ENCODE assay signal across 12 mouse cellular contexts in the genomic region with DNA sequence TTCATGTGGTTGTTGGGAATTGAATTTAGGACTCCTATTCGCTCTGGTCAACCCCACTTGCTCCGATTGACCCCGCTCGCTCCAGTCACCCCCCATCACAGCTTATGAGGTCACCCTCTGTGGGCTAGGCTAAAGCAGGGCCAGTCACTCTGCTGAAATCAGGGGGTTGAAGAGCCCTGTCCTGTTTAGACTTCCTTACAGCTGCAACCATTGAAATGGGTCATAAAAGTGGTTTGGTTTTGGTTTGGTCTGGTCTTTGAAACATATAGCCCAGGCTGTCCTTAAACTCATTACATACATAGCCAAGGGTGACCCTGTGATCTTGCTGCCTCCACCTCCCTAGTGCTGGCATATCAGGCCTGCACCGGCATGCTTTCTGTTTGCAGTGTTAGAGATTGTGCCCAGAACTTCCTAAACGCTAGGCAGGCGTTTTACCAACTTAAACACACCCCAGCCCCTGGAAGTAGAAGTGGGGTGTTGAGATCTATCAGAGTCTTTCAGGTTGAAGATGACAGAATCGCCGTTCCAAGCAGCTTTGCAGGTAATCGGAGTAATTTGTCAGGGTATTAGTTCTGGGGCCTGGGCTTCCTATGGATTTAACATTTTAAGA. TPM values are rescaled to one million over a fixed set of nuclear protein-coding genes. Genes with fewer than 3 reads are reported as not detected.
DNase-seq lines count a peak whose midpoint lies in the region; ATAC-seq and TF ChIP-seq lines count a peak whose summit lies in the region.
"Had no signal": no experiment of that assay in that cellular context is flagged by ENCODE, and none has a peak within 500 bp of the region (broad histone marks: within the 10 kb centered on the region; RNA-seq: fewer than 3 reads in every experiment).

No protein-coding gene starts in this region.

- H3K4me3 ChIP-seq in heart, embryonic 16.5 days (ENCODE audit: low read length), result no peak overlapping the region
- H3K4me3 ChIP-seq in midbrain, embryonic 10.5 days, result no peak overlapping the region
- H3K4me3 ChIP-seq in midbrain, postnatal 0 days (ENCODE audit: low read depth, low read length), result no peak overlapping the region
- H3K4me3 ChIP-seq in limb, embryonic 10.5 days, result no peak overlapping the region
- H3K4me3 ChIP-seq: hindbrain, embryonic 13.5 days had no signal

- no peaks in the 10 kb centered on the region for H3K9me3 ChIP-seq in heart, embryonic 16.5 days (replicated peaks; ENCODE audit: control insufficient read depth, low read length)
- no peaks in the 10 kb centered on the region for H3K9me3 ChIP-seq in midbrain, embryonic 10.5 days (replicated peaks)
- no peaks in the 10 kb centered on the region for H3K9me3 ChIP-seq in midbrain, postnatal 0 days (ENCODE audit: low read length)
- no peaks in the 10 kb centered on the region for H3K9me3 ChIP-seq in limb, embryonic 10.5 days (replicated peaks)
- H3K9me3 ChIP-seq: hindbrain, embryonic 13.5 days had no signal

- no peak overlapping the region for H3K9ac ChIP-seq in heart, embryonic 16.5 days (ENCODE audit: low read length)
- H3K9ac ChIP-seq in midbrain, postnatal 0 days (replicated peaks; ENCODE audit: low read length, poor library complexity, severe bottlenecking), result no peak overlapping the region
- H3K9ac ChIP-seq: hindbrain, embryonic 13.5 days had no signal

- DNase-seq in heart, postnatal 10 days, result no peak
- no peak for DNase-seq in midbrain, embryonic 10.5 days (ENCODE audit: low spot score)
- DNase-seq in midbrain, postnatal 0 days (ENCODE audit: low spot score), result no peak
- DNase-seq in limb, embryonic 10.5 days (ENCODE audit: low spot score), result no peak
- no peak for DNase-seq in cerebellum, adult 9-10 months
- DNase-seq in urinary bladder, postnatal 36 days (ENCODE audit: low spot score in 2 of 2), result no peak
- DNase-seq: cerebellum, adult 8-10 months had no signal

- no peaks in the 10 kb centered on the region for H3K36me3 ChIP-seq in heart, embryonic 16.5 days (ENCODE audit: control insufficient read depth, insufficient read depth)
- H3K36me3 ChIP-seq in midbrain, embryonic 10.5 days, result no peaks in the 10 kb centered on the region
- no peaks in the 10 kb centered on the region for H3K36me3 ChIP-seq in midbrain, postnatal 0 days (ENCODE audit: insufficient read depth, low read length)
- no peaks in the 10 kb centered on the region for H3K36me3 ChIP-seq in limb, embryonic 10.5 days
- H3K36me3 ChIP-seq: hindbrain, embryonic 13.5 days had no signal

- no peak overlapping the region for H3K4me2 ChIP-seq in heart, embryonic 16.5 days (ENCODE audit: low read depth, low read length)
- H3K4me2 ChIP-seq in midbrain, postnatal 0 days (ENCODE audit: low read depth, low read length, poor library complexity, severe bottlenecking), result no peak overlapping the region
- H3K4me2 ChIP-seq: hindbrain, embryonic 13.5 days had no signal

- intact Hi-C loops in heart, postnatal 10 days (cut with DNase I), result no loop called here

- H3K27ac ChIP-seq in heart, embryonic 16.5 days (ENCODE audit: low read length), result peak overlapping the region; percentile 77
- H3K27ac ChIP-seq in midbrain, embryonic 10.5 days (replicated peaks), result 0 out of 2 replicates have a peak overlapping the region, but pooled peaks have one; percentile 29
- no peak overlapping the region for H3K27ac ChIP-seq in midbrain, postnatal 0 days (ENCODE audit: low read depth, low read length)
- H3K27ac ChIP-seq in limb, embryonic 10.5 days, result 0 out of 2 replicates have a peak overlapping the region, but pooled peaks have one; percentile 6
- H3K27ac ChIP-seq: hindbrain, embryonic 13.5 days; macrophage had no signal

- ATAC-seq in heart, embryonic 16.5 days (replicated peaks; ENCODE audit: extremely low read depth, insufficient read depth, low FRiP score), result no peak
- no peak for ATAC-seq in midbrain, postnatal 0 days (ENCODE audit: low FRiP score)
- peak; percentile 24 for ATAC-seq in megakaryocyte progenitor cell, adult 5-6 weeks (replicated peaks; ENCODE audit: poor library complexity)

- no peak for TF ChIP-seq CTCF in midbrain, postnatal 0 days (IDR thresholded peaks at IDR 0.05)

- H3K27me3 ChIP-seq in heart, embryonic 16.5 days (ENCODE audit: control insufficient read depth, insufficient read depth, low read length), result no peaks in the 10 kb centered on the region
- H3K27me3 ChIP-seq in midbrain, embryonic 10.5 days (ENCODE audit: low read depth, poor library complexity, severe bottlenecking), result no peaks in the 10 kb centered on the region
- H3K27me3 ChIP-seq in midbrain, postnatal 0 days (ENCODE audit: insufficient read depth, low read length), result no peaks in the 10 kb centered on the region
- no peaks in the 10 kb centered on the region for H3K27me3 ChIP-seq in limb, embryonic 10.5 days (ENCODE audit: low read depth, poor library complexity, severe bottlenecking)
- H3K27me3 ChIP-seq: CH12.LX had no signal

- 75% methylated on average over 10 of the region's 10 CpGs for WGBS in heart, embryonic 16.5 days
- 92% methylated on average over 10 of the region's 10 CpGs for WGBS in midbrain, embryonic 10.5 days
- WGBS in midbrain, postnatal 0 days, result 89% methylated on average over 10 of the region's 10 CpGs
- WGBS in limb, embryonic 10.5 days, result 87% methylated on average over 10 of the region's 10 CpGs

- H3K4me1 ChIP-seq in heart, embryonic 16.5 days (ENCODE audit: control insufficient read depth, insufficient read depth, low read length), result peaks cover 44% of the 10 kb centered on the region
- H3K4me1 ChIP-seq in midbrain, embryonic 10.5 days, result peaks cover 52% of the 10 kb centered on the region
- H3K4me1 ChIP-seq in midbrain, postnatal 0 days (ENCODE audit: insufficient read depth, low read length), result no peaks in the 10 kb centered on the region
- H3K4me1 ChIP-seq in limb, embryonic 10.5 days, result peaks cover 36% of the 10 kb centered on the region

RNA-seq across cellular contexts. Expression of gene Lyrm9, which starts 5.8 kb away (rescaled TPM):
- polyA plus RNA-seq in heart, embryonic 16.5 days (2015; fragmentation: Nextera tagmentation; extraction: Ambion mirVana), result 31.3 and 36.6 TPM in 2 replicates
- total RNA-seq in heart, postnatal 10 days (2021), result 10 to 100 TPM; 28.3 to 34.3 TPM
- polyA plus RNA-seq in midbrain, embryonic 10.5 days (2016; fragmentation: Nextera tagmentation; extraction: Ambion mirVana), result 20.7 and 21.8 TPM in 2 replicates
- 24.7 and 30.2 TPM in 2 replicates for total RNA-seq in midbrain, postnatal 0 days (2014; rRNA removed)
- polyA plus RNA-seq in midbrain, postnatal 0 days (2015; fragmentation: Nextera tagmentation; extraction: Ambion mirVana), result 49.4 and 51.4 TPM in 2 replicates
- polyA plus RNA-seq in limb, embryonic 10.5 days (2016; fragmentation: Nextera tagmentation; extraction: Ambion mirVana), result 13.9 and 17.8 TPM in 2 replicates
- total RNA-seq in megakaryocyte progenitor cell, adult 5-6 weeks (2015), result 7.9 and 8.4 TPM in 2 replicates
- total RNA-seq in megakaryocyte progenitor cell, adult 5-6 weeks (2017), result 58.6 and 68.0 TPM in 2 replicates
